Mouse (Mus musculus) E14TG2a.4 (cell line): ENCODE measurements at regions not wholly inside any gene's neighbourhood (a gene's known extent, or its start where the extent isn't known, plus 50 kb on each side); places are given as distances from the start of the nearest gene placed in this dataset.

Experiments
- CTCF ChIP-seq: conservative IDR thresholded peaks from 2 replicates; pipeline ENCODE4 v1.5.1; 2014; ENCODE audit warnings: low read length
- NANOG ChIP-seq: IDR thresholded peaks from 2 replicates; pipeline ENCODE4 v1.6.1; 2014; ENCODE audit warnings: borderline replicate concordance, low read length, mixed read lengths
- POU5F1 ChIP-seq: IDR thresholded peaks from 2 replicates; pipeline ENCODE4 v1.6.1; 2014; ENCODE audit warnings: low read length, borderline replicate concordance

- TF ChIP-seq CTCF (no peak), POU5F1 (no peak), NANOG (no peak)
Observed at GRCm38 (mm10) chr8:127995490-127995889, 362.9 kb upstream of the Nrp1 start.
